19 mouse cellular contexts compared by ENCODE assay signal in the genomic region with DNA sequence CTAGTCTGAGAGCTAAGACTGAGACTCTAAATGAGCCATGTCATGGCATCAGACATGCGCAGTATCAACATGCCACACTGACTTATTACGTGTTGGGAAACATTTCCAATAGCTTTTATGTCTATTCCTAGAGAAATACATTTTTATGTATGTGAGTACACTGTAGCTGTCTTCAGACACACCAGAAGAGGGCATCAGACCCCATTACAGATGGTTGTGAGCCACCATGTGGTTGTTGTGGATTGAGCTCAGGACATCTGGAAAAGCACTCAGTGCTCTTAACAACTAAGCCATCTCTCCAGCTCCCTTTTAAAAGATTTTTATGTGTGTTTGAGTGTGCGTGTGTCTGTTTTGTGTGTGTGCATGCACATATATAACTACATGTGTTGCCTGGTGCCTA. TPM values are rescaled to one million over a fixed set of nuclear protein-coding genes. Genes with fewer than 3 reads are reported as not detected.
DNase-seq lines count a peak whose midpoint lies in the region; ATAC-seq and TF ChIP-seq lines count a peak whose summit lies in the region.
"Had no signal": no experiment of that assay in that cellular context is flagged by ENCODE, and none has a peak within 500 bp of the region (broad histone marks: within the 10 kb centered on the region; RNA-seq: fewer than 3 reads in every experiment).

No protein-coding gene starts in this region.

- no peaks in the 10 kb centered on the region for H3K4me1 ChIP-seq in kidney, postnatal 0 days (replicated peaks; ENCODE audit: insufficient read depth, low read length)
- H3K4me1 ChIP-seq in midbrain, postnatal 0 days (ENCODE audit: insufficient read depth, low read length), result peaks cover under 1% of the 10 kb centered on the region; the same call in 1 of the 2 replicates
- peaks cover 12% of the 10 kb centered on the region for H3K4me1 ChIP-seq in midbrain, embryonic 10.5 days

- DNase-seq in heart, adult 11 months, result peak; percentile 51
- DNase-seq in heart, postnatal 14 days, result no peak
- DNase-seq in kidney, postnatal 0 days (ENCODE audit: low spot score), result no peak
- DNase-seq in kidney, postnatal 25 days, result no peak
- DNase-seq in midbrain, postnatal 0 days (ENCODE audit: low spot score), result no peak
- no peak for DNase-seq in midbrain, embryonic 10.5 days (ENCODE audit: low spot score)
- DNase-seq in cerebellum, postnatal 4 days (ENCODE audit: low spot score in 2 of 2), result no peak
- DNase-seq: adrenal gland, adult 2 months; adrenal gland, postnatal 25 days; cerebellum, adult 18-20 months; cerebellum, adult 9-11 months; cerebellum, postnatal 36 days; gastrocnemius, postnatal 36 days; heart, adult 18-20 months; heart, postnatal 36 days had no signal

- 0 out of 2 replicates have a peak, but pooled peaks cover 8% of the 10 kb centered on the region for H3K36me3 ChIP-seq in kidney, postnatal 0 days (ENCODE audit: insufficient read depth, low read length)
- H3K36me3 ChIP-seq in midbrain, postnatal 0 days (ENCODE audit: insufficient read depth, low read length), result peaks cover 13% of the 10 kb centered on the region
- peaks cover 55% of the 10 kb centered on the region for H3K36me3 ChIP-seq in midbrain, embryonic 10.5 days

- ATAC-seq in kidney, postnatal 0 days (replicated peaks; ENCODE audit: low FRiP score, low read depth), result no peak
- no peak for ATAC-seq in midbrain, postnatal 0 days (ENCODE audit: low FRiP score)
- ATAC-seq: forebrain, embryonic 13.5 days; hindbrain, embryonic 16.5 days had no signal

- WGBS in kidney, postnatal 0 days, result 94% methylated on average over 3 of the region's 3 CpGs
- WGBS in midbrain, postnatal 0 days, result 95% methylated on average over 3 of the region's 3 CpGs
- 96% methylated on average over 3 of the region's 3 CpGs for WGBS in midbrain, embryonic 10.5 days

- H3K27me3 ChIP-seq in kidney, postnatal 0 days (ENCODE audit: insufficient read depth, low read length), result no peaks in the 10 kb centered on the region
- no peaks in the 10 kb centered on the region for H3K27me3 ChIP-seq in midbrain, postnatal 0 days (ENCODE audit: insufficient read depth, low read length)
- H3K27me3 ChIP-seq in midbrain, embryonic 10.5 days (ENCODE audit: low read depth, poor library complexity, severe bottlenecking), result no peaks in the 10 kb centered on the region
- H3K27me3 ChIP-seq: forebrain, embryonic 13.5 days had no signal

- H3K9me3 ChIP-seq in kidney, postnatal 0 days (replicated peaks; ENCODE audit: low read length), result no peaks in the 10 kb centered on the region
- H3K9me3 ChIP-seq in midbrain, postnatal 0 days (ENCODE audit: low read length), result no peaks in the 10 kb centered on the region
- no peaks in the 10 kb centered on the region for H3K9me3 ChIP-seq in midbrain, embryonic 10.5 days (replicated peaks)
- H3K9me3 ChIP-seq: embryonic facial prominence, embryonic 10.5 days; forebrain, embryonic 13.5 days had no signal

- H3K4me3 ChIP-seq in kidney, postnatal 0 days (replicated peaks; ENCODE audit: low read depth, low read length), result no peak overlapping the region
- no peak overlapping the region for H3K4me3 ChIP-seq in midbrain, postnatal 0 days (ENCODE audit: low read depth, low read length)
- H3K4me3 ChIP-seq in midbrain, embryonic 10.5 days, result no peak overlapping the region
- H3K4me3 ChIP-seq: embryonic facial prominence, embryonic 10.5 days; forebrain, embryonic 13.5 days had no signal

- no peak overlapping the region for H3K4me2 ChIP-seq in kidney, postnatal 0 days (ENCODE audit: low read length)
- H3K4me2 ChIP-seq in midbrain, postnatal 0 days (ENCODE audit: low read depth, low read length, poor library complexity, severe bottlenecking), result no peak overlapping the region
- H3K4me2 ChIP-seq: forebrain, embryonic 13.5 days; heart, embryonic 11.5 days had no signal

- no peak overlapping the region for H3K9ac ChIP-seq in kidney, postnatal 0 days (ENCODE audit: low read depth, low read length)
- H3K9ac ChIP-seq in midbrain, postnatal 0 days (replicated peaks; ENCODE audit: low read length, poor library complexity, severe bottlenecking), result no peak overlapping the region
- H3K9ac ChIP-seq: forebrain, embryonic 13.5 days had no signal

- 0 out of 2 replicates have a peak, but pooled peaks have one; percentile 20 for TF ChIP-seq CTCF in kidney, postnatal 0 days (IDR thresholded peaks at IDR 0.05; ENCODE audit: low read depth)
- peak; percentile 21; the same call in 1 of the 2 replicates for TF ChIP-seq CTCF in midbrain, postnatal 0 days (IDR thresholded peaks at IDR 0.05)

- intact Hi-C loops in heart, postnatal 14 days (cut with DNase I), result no loop called here

- H3K27ac ChIP-seq in kidney, postnatal 0 days, result no peak overlapping the region
- H3K27ac ChIP-seq in midbrain, postnatal 0 days (ENCODE audit: low read depth, low read length), result no peak overlapping the region
- no peak overlapping the region for H3K27ac ChIP-seq in midbrain, embryonic 10.5 days (replicated peaks)
- H3K27ac ChIP-seq: embryonic facial prominence, embryonic 10.5 days; forebrain, embryonic 13.5 days had no signal

RNA-seq across cellular contexts. Expression of gene Minpp1, which starts 6.8 kb away (rescaled TPM):
- total RNA-seq in heart, postnatal 14 days (2021), result 10 to 100 TPM; 19.3 to 20.3 TPM
- 71.8 and 73.2 TPM in 2 replicates for polyA plus RNA-seq in kidney, postnatal 0 days (2015; fragmentation: Nextera tagmentation; extraction: Ambion mirVana)
- 92.6 and 122 TPM in 2 replicates for total RNA-seq in midbrain, postnatal 0 days (2014; rRNA removed)
- 63.1 and 70.2 TPM in 2 replicates for polyA plus RNA-seq in midbrain, postnatal 0 days (2015; fragmentation: Nextera tagmentation; extraction: Ambion mirVana)
- polyA plus RNA-seq in midbrain, embryonic 10.5 days (2016; fragmentation: Nextera tagmentation; extraction: Ambion mirVana), result 70.1 and 77.0 TPM in 2 replicates

RNA-seq across cellular contexts. Expression of gene Rpl9-ps6, which starts 26.0 kb away (rescaled TPM):
- total RNA-seq in heart, postnatal 14 days (2021), result 10 to 100 TPM; 19.7 to 27.8 TPM
- polyA plus RNA-seq in kidney, postnatal 0 days (2015; fragmentation: Nextera tagmentation; extraction: Ambion mirVana), result 145 and 154 TPM in 2 replicates
- 39.8 and 71.7 TPM in 2 replicates for total RNA-seq in midbrain, postnatal 0 days (2014; rRNA removed)
- 48.9 and 51.6 TPM in 2 replicates for polyA plus RNA-seq in midbrain, postnatal 0 days (2015; fragmentation: Nextera tagmentation; extraction: Ambion mirVana)
- polyA plus RNA-seq in midbrain, embryonic 10.5 days (2016; fragmentation: Nextera tagmentation; extraction: Ambion mirVana), result 61.1 and 64.9 TPM in 2 replicates
